Mouse (Mus musculus) C2C12 (cell line): ENCODE measurements around the gene Rex1bd.

Experiments used
- CEBPB ChIP-seq: IDR thresholded peaks from one replicate; pipeline ENCODE4 v1.6.1; 2011; ENCODE audit warnings: low read depth, mild to moderate bottlenecking, control low read depth, moderate library complexity
- CTCF ChIP-seq: IDR thresholded peaks from one replicate; pipeline ENCODE4 v1.5.1; 2011; ENCODE audit not compliant: control insufficient read depth, insufficient read depth, insufficient read length
- FOSL1 ChIP-seq: IDR thresholded peaks from one replicate; pipeline ENCODE4 v1.8.0; 2011; ENCODE audit warnings: mild to moderate bottlenecking, low read length; ENCODE audit not compliant: poor library complexity, insufficient read depth, severe bottlenecking
- MYOG ChIP-seq: IDR thresholded peaks from one replicate; pipeline ENCODE4 v1.6.1; 2011; ENCODE audit not compliant: control insufficient read depth, insufficient read length; ENCODE audit errors: extremely low read depth

DNA sequence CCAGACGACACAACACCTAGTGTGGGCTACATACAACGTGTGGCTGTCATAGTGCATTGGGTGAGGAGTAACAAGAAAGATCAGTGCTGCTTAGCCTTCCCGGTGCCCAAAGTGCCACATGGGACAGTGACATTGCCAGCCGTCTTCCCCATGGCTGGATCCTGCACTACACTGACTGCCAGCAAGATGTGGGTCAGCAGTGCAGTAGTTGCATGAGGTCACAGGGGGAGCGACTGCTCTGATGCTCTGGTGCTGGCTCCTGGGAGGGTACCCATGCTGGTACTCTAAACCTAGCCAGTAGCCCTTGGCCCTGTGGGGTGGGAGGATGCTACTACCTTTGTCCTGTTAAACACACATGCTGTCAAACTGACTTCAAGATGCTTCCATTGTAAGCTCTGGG, 46.4 kb downstream of the Rex1bd start:
- TF ChIP-seq CTCF (no peak), FOSL1 (no peak), CEBPB (no peak), MYOG (no peak)
